Mouse (Mus musculus) lung, adult 2 months (tissue): ENCODE results near the gene Dgki. TPM values are rescaled to one million over a fixed set of nuclear protein-coding genes. Genes with fewer than 3 reads are reported as not detected.

Experiments used
- DNase-seq: peaks from one replicate; pipeline ENCODE4 v3.0.0; 2022
- H3K4me1 ChIP-seq: fragments of 200-500 bp; 2 replicates; pipeline ENCODE4 v1.6.1; 2011; ENCODE audit warnings: low read length; ENCODE audit not compliant: control insufficient read depth, insufficient read depth
- H3K4me3 ChIP-seq: fragments of 200-500 bp; replicated peaks from 2 replicates; pipeline ENCODE3; 2011; ENCODE audit warnings: low read depth, mild to moderate bottlenecking, control low read depth, low read length; ENCODE audit errors: extremely low read depth
- CTCF ChIP-seq: fragments of 200-500 bp; IDR thresholded peaks from 2 replicates; pipeline ENCODE4 v1.5.1; 2011; ENCODE audit warnings: mild to moderate bottlenecking, low read length, control low read depth; ENCODE audit not compliant: insufficient read depth
- POLR2A ChIP-seq: fragments of 200-500 bp; IDR thresholded peaks from 2 replicates; pipeline ENCODE4 v1.6.1; 2011; ENCODE audit warnings: low read depth, mild to moderate bottlenecking, control low read depth, low read length, borderline replicate concordance; ENCODE audit errors: extremely low read depth
- WGBS: fragments of 180-500 bp; shearing (Covaris S2); methylation state at CpG from one replicate; pipeline ENCODE4 v1.1.7; 2018; 5-methylcytosine and 5-hydroxymethylcytosine counted together
- polyA plus RNA-seq: library from polyadenylated mRNA; depleted of rRNA; stranded (reverse); fragments of >200 nt; gene quantifications from 2 replicates; pipeline ENCODE4 v1.2.3, GENCODE M21; 2012

The Dgki gene
- polyA plus RNA-seq, 1 experiment: 0.09 TPM

GRCm38 (mm10) chr6:37211545-37212247 lies 88.3 kb downstream of the Dgki start:
- H3K4me1 ChIP-seq: no peaks in the 10 kb centered on the region
- DNase-seq: no peak
- no peak overlapping the region for H3K4me3 ChIP-seq
- 45% methylated on average over 9 of the region's 9 CpGs for WGBS
- TF ChIP-seq POLR2A: no peak
- TF ChIP-seq CTCF: no peak

GRCm38 (mm10) chr6:37202901-37203300 lies 97.1 kb downstream of the Dgki start:
- DNase-seq: no peak
- 61% methylated on average over 4 of the region's 4 CpGs for WGBS
- no peak for TF ChIP-seq POLR2A
- TF ChIP-seq CTCF: no peak
- H3K4me3 ChIP-seq: no peak overlapping the region
- H3K4me1 ChIP-seq: no peaks in the 10 kb centered on the region

- Histone ChIP-seq H3K4me3 (no peak overlapping the region), H3K4me1 (no peaks in the 10 kb centered on the region)
- no peak for DNase-seq
- TF ChIP-seq CTCF (no peak), POLR2A (no peak)
- 76% methylated on average over 5 of the region's 5 CpGs for WGBS
Observed at GRCm38 (mm10) chr6:37200840-37201239, 99.1 kb downstream of the Dgki start.

GRCm38 (mm10) chr6:37199502-37199901 lies 100.5 kb downstream of the Dgki start:
- DNase-seq: no peak
- Histone ChIP-seq H3K4me1 (no peaks in the 10 kb centered on the region), H3K4me3 (no peak overlapping the region)
- WGBS: 77% methylated on average over 3 of the region's 3 CpGs
- no peak for TF ChIP-seq CTCF
- no peak for TF ChIP-seq POLR2A

GRCm38 (mm10) chr6:37197745-37198144 lies 102.2 kb downstream of the Dgki start:
- H3K4me3 ChIP-seq: no peak overlapping the region
- TF ChIP-seq CTCF (no peak), POLR2A (no peak)
- no peaks in the 10 kb centered on the region for H3K4me1 ChIP-seq
- 55% methylated on average over 13 of the region's 13 CpGs for WGBS
- DNase-seq: no peak

- no peaks in the 10 kb centered on the region for H3K4me1 ChIP-seq
- no peak for DNase-seq
- TF ChIP-seq CTCF: no peak
- TF ChIP-seq POLR2A: no peak
- 78% methylated on average over 5 of the region's 5 CpGs for WGBS
- no peak overlapping the region for H3K4me3 ChIP-seq
Observed at GRCm38 (mm10) chr6:37196870-37197269, 103.1 kb downstream of the Dgki start.

- 95% methylated on average over 4 of the region's 4 CpGs for WGBS
- no peak for TF ChIP-seq POLR2A
- TF ChIP-seq CTCF: no peak
Observed at GRCm38 (mm10) chr6:37195766-37196165, 104.2 kb downstream of the Dgki start.

GRCm38 (mm10) chr6:37181961-37182360 lies 118.0 kb downstream of the Dgki start:
- TF ChIP-seq CTCF: no peak
- no peak for TF ChIP-seq POLR2A
- no peaks in the 10 kb centered on the region for H3K4me1 ChIP-seq
- 83% methylated on average over 4 of the region's 4 CpGs for WGBS
- DNase-seq: no peak
- H3K4me3 ChIP-seq: no peak overlapping the region

More at GRCm38 (mm10) chr6:37195766-37196165, 104.2 kb downstream of the Dgki start:
- no peak overlapping the region for H3K4me3 ChIP-seq
- H3K4me1 ChIP-seq: no peaks in the 10 kb centered on the region
- DNase-seq: no peak

GRCm38 (mm10) chr6:37171149-37171832 lies 128.7 kb downstream of the Dgki start:
- Histone ChIP-seq H3K4me1 (no peaks in the 10 kb centered on the region), H3K4me3 (no peak overlapping the region)
- WGBS: 77% methylated on average over 12 of the region's 12 CpGs
- DNase-seq: no peak
- TF ChIP-seq CTCF (no peak), POLR2A (no peak)

GRCm38 (mm10) chr6:37158880-37159279 lies 141.1 kb downstream of the Dgki start:
- no peak for TF ChIP-seq CTCF
- no peak for TF ChIP-seq POLR2A
- no peak for DNase-seq
- no peak overlapping the region for H3K4me3 ChIP-seq
- 64% methylated on average over 3 of the region's 3 CpGs for whole genome bisulfite sequencing
- no peaks in the 10 kb centered on the region for H3K4me1 ChIP-seq
